Mouse (Mus musculus) megakaryocyte-erythroid progenitor cell, adult 5-6 weeks (primary cell): ENCODE measurements around the gene Gcn1l1. TPM values are rescaled to one million over a fixed set of nuclear protein-coding genes. Genes with fewer than 3 reads are reported as not detected.

Source experiments
- ATAC-seq: replicated peaks from 2 replicates; pipeline ENCODE4 v1.8.0; 2016; ENCODE audit warnings: mild to moderate bottlenecking, inconsistent platforms; ENCODE audit not compliant: severe bottlenecking, poor library complexity, low FRiP score, low TSS enrichment
- total RNA-seq, 2 experiments: library from RNA; stranded (forward) in 1 of 2; stranded (reverse) in 1 of 2; fragments of 200-1000, 215-1000 nt in 1 of 2; fragments of >200 nt in 1 of 2; fragmentation: Nextera tagmentation in 1 of 2; gene quantifications; 2 replicates each; pipeline ENCODE4 v1.2.3; 2014 to 2017

Gene Gcn1l1
- total RNA-seq, 2 experiments from 2014 or later = 54.2 to 66.1 TPM

DNA sequence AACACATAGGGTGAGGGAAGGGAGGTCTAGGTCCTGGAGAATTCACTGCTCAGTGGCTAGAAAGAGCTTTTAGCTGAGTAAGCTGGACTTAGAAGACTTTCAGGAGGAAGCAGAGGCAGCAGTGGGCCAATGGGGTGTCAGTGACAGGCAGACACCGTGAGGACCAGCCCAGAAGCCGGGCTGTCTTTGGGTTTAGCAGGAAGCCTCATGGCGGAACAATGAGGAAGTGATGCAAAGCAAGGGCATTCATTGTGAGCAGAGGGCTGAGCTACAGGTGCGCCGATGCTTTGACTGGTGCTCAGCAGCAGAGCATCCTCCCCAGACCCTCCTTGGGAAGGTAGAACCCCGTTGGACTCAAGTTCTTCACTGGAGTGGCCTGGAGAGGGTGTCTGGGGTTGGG lies 70.5 kb downstream of the Gcn1l1 start:
- no peak for ATAC-seq

DNA sequence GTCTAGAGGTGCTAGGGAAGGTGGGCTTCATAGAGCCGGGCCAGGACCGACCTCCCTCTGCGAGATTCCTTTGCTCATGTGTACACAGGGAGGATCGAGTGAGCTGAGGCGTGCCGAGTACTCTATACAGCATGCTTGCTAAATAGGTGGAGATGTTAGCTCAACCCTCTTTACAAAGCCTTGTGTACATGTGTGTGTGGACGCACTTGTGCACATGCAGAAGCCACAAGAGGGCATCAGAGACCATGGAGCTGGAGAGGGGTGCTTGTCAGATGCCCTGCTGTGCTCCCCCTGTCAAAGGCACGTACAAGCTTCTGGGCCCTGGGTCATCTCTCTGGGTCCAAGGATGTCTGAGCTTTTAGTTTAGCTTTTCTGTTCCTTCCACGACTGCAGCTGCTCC lies 79.1 kb downstream of the Gcn1l1 start:
- ATAC-seq = no peak

DNA sequence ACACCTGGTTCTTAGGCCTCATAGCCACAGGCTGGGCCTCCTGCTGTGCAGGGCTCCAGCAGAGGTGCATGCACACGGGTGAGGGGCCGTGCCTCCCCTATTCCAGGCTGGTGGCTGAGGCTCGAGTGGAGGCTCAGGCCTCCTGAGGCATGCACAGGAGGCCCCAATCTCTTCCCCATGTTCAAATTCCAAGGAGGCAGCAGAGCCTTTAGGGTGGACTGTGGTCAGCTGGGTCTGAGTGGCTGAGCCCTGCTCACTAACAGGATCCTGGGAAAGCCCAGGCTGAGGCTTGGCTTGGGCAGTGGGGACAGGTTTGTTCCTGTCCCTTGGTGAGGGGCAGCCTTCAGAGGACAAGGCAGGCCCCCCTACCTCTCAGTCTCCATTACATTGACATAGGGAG lies 83.8 kb downstream of the Gcn1l1 start:
- no peak for ATAC-seq

GRCm38 (mm10) chr5:115649699-115650098 lies 84.6 kb downstream of the Gcn1l1 start:
- ATAC-seq = no peak

GRCm38 (mm10) chr5:115650885-115651284 lies 85.8 kb downstream of the Gcn1l1 start:
- ATAC-seq = no peak

- ATAC-seq = no peak
Measured at GRCm38 (mm10) chr5:115651821-115652220, 86.8 kb downstream of the Gcn1l1 start.

- ATAC-seq = peak; percentile 96
Measured at GRCm38 (mm10) chr5:115652681-115653575, 87.9 kb downstream of the Gcn1l1 start.

DNA sequence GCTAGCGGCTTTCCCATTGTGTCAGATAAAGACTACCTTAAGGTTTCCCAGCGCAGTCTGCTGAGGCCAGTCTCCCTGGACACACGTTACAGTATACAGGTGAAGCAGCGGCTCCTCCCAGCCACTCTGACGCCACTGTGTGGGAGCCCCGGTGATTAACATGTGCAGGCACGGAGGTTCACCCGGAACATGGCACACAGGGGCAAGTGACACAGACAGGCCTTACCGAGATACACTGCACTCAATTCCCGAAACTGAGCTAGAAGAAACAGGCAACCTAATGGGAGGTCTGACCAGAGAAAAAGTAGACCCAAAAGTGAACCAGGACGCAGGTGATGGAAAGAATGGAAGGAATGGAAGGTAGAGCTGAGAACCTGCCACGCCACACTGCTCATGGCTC lies 88.7 kb downstream of the Gcn1l1 start:
- ATAC-seq = no peak

DNA sequence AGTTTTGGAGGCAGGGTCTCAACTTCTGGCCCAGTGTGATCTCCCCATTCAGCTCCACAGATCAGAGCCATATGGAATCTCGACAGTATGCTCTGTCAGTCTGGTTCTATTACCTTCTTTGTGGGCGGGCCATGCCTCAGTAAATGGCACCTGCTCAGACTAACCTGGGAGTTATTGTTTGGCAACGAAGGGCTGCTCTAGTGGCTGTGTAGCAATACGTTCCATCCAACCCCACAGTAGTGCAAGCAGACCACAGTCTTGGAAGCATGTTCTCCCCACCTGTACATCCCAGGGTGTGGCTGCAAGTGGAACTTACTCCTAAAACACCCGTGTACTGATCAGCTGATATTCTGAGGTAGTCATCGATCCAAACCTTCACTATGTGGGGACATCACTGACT lies 91.6 kb downstream of the Gcn1l1 start:
- no peak for ATAC-seq

GRCm38 (mm10) chr5:115657234-115657633 lies 92.2 kb downstream of the Gcn1l1 start:
- no peak for ATAC-seq

DNA sequence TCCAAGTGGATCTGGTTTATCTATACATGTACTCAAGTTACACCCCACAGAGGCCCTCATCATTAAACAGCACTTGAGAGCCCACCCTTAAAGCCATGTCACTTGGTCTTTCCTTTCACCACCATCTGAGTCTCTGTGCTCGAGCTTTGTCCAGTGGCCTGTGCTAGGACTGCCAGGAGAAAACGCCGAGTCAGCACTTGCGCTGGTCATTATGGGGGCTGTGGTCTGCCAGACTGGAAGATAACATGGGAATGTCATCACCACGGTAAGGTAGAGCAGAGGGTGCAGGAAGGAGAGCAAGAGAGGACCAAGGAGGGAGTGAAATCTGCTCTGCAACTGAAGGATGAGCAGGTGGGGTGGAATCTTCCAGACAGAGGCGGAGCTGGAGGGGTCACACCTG lies 93.3 kb downstream of the Gcn1l1 start:
- ATAC-seq = no peak

DNA sequence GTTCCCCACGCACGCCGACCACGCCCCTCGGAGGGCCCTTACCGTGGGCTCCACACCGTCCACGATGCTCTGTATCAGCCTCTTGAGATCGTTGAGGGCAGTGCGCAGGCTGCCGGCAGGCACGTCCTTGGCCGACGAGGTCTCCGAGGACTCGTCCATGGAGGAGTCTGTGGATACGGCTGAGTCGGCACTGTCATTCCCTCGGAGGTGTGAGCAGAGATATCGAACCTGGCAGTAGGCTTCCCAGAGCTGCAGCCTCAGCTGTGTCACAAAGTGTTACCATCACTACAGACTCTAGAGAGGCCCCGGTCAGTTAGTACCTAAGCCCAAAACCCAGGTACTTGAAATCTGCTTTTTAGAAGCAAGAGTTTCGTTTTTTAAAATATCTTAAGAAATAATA lies 97.6 kb downstream of the Gcn1l1 start:
- no peak for ATAC-seq

DNA sequence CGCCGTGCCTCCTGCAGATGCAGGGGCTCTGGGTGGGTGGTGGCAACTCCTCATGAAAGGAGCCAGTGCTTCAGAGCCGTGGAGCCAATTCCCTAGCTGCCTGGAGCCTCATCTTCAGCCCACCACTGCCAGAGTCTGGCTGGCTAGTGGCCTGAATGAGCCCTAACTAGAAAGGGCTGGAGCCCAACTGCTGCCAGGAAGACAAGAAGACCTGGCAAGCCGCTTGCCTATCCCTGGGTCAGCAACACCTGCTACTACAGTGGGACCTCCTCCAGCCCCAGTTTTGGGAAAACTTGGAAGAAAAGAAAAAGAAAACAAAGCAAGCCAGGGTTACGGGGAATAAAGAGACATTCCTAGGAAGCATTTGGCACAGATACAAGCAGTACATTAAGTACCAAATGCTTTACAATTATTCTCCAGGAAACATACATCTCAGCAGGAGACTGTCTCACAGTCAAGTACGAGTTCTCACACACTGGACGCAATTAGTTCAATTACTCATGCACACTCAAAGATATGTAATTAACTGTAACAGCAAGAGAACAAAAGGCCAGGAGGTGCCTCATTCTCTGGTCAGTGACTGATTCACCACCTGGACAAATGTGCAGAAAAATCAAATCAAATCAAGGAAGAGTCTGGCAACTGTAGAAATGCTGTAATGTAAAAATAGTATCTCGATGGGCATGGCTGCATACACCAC lies 101.5 kb downstream of the Gcn1l1 start:
- no peak for ATAC-seq

DNA sequence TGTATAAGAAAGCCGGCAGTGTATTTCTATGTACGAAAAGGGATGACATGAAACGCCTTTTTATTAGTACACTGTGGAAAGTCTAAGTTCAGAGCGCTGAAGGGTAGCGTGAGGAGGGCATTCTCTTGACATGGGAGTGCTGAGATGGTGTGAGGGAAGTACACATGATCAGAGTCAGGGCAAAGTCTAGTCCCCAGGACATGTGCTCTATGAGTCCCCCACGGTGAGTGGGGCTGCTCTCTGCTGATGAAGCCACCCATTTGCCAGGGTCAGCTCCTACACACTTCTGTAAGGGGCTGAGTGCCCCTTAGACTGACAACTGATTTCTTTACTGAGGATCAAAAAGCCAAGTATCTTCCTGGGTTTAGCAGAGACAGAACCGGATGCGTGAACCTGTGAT lies 102.2 kb downstream of the Gcn1l1 start:
- ATAC-seq = no peak

DNA sequence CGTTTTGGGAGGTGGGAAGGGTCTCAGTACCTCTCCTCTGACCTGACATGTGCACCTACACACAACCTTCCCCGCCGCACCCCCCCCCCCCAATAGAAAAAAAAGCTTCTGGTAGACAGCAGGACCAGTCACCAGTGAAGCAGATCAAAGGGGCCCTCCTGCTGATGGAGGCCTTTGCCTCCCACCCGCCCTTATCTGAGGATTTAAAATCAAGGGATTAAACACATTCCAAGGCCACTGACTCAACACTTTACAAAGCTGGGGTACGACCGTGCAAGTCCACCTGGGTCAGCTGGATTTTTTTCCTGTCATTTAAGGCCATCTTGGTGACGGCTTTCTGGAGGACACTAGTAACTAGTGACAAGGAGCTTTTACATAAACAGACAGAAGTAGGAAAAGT lies 102.8 kb downstream of the Gcn1l1 start:
- ATAC-seq = no peak

- ATAC-seq = no peak
Measured at GRCm38 (mm10) chr5:115668986-115669385, 103.9 kb downstream of the Gcn1l1 start.

DNA sequence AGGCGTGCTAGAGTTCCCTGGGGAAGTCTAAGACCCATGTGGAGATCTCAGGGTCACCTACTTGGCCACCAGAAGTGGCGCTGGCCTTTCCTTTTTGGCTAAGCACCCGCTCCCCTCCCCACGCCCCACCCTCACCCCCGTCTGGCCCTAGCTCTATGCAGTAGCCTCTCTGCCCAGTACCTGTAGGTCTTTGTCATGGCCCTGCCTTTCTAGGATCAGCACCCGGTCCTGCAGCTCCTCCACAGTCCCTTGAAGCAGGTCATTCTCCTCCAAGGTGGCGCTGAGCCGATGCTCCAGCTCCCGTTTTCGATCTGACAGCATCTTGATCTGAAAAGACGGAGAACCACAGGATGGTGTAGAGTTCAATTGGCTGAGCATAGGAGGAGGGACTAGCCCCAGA lies 104.9 kb downstream of the Gcn1l1 start:
- ATAC-seq = no peak

GRCm38 (mm10) chr5:115670406-115670805 lies 105.4 kb downstream of the Gcn1l1 start:
- no peak for ATAC-seq

- no peak for ATAC-seq
Measured at GRCm38 (mm10) chr5:115671846-115672245, 106.8 kb downstream of the Gcn1l1 start.
